Mouse (Mus musculus): Measurements from ENCODE around the gene Cutal. TPM values are rescaled to one million over a fixed set of nuclear protein-coding genes. Genes with fewer than 3 reads are reported as not detected.

Gene Cutal
- polyA plus RNA-seq, 1 experiment from 2014 or later = 0.59 TPM

DNA sequence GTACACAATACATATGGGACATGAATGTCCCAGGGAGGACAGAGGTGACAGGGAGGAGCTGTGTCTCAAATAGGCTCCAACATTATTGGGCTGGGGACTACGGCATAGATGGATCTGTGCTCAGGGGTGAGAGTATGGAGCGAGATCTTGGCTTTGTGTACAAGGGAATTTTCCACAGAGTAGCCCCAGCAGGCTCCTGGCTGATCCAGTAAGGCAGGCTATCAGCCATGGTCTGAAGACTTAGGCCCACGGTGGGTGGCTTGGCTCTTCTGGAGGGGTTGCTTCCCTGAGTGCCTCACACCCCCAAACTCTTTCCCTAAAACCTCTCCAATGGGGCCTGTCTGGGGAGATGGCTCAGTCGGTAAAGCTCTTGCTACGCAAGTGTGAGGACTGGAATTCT lies 66.0 kb downstream of the Cutal start:
- H3K36me3 ChIP-seq (ENCODE audit: control insufficient read depth, insufficient read depth, low read length) = no peaks in the 10 kb centered on the region
- 0 out of 2 replicates have a peak, but pooled peaks cover 4% of the 10 kb centered on the region for H3K4me1 ChIP-seq (ENCODE audit: control insufficient read depth, insufficient read depth, low read length)
- ATAC-seq (ENCODE audit: insufficient number of reproducible peaks, insufficient read depth, low FRiP score, low read depth) = no peak
- H3K9me3 ChIP-seq (ENCODE audit: control insufficient read depth, low read depth, low read length) = no peaks in the 10 kb centered on the region
- no peak overlapping the region for H3K9ac ChIP-seq (replicated peaks; ENCODE audit: low read depth, low read length)
- 76% methylated on average over 5 of the region's 5 CpGs for whole genome bisulfite sequencing
- H3K27me3 ChIP-seq (ENCODE audit: control insufficient read depth, insufficient read depth, low read length) = no peaks in the 10 kb centered on the region
- no peak overlapping the region for H3K4me2 ChIP-seq (replicated peaks; ENCODE audit: low read depth, low read length)
- H3K4me3 ChIP-seq (ENCODE audit: low read depth, low read length) = no peak overlapping the region
- H3K27ac ChIP-seq (ENCODE audit: low read length) = no peak overlapping the region

DNA sequence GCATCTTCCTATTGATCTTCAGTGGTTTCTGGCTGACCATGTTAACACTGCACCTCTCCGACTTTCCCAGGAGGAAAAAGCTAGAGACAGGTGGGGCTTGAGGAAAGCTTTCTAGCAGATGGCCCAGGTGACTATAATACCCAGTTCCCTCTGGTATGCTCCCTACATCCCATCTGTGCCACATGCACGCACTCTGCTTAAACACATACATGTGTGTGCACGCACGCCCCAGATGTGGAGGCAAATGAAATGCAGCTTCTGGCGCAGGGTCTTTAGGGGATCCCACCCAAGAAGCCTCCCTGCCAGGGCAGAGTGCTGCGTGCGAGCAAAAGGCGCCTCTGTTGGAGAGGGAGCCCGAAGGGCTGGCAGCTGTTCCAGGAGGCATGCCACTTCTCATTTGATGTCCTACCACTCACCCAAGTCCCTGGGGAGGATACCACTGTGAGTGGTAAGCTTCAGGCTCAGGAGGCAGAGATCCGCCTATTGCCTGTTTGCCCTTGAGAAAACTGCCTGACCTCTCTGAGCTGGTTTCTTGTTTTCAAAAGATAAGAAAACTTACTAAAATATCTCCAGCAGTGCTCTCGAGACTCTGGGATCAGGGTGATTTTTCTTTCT lies 67.0 kb downstream of the Cutal start:
- 0 out of 2 replicates have a peak, but pooled peaks cover 4% of the 10 kb centered on the region for H3K4me1 ChIP-seq (ENCODE audit: control insufficient read depth, insufficient read depth, low read length)
- no peaks in the 10 kb centered on the region for H3K27me3 ChIP-seq (ENCODE audit: control insufficient read depth, insufficient read depth, low read length)
- H3K9me3 ChIP-seq (ENCODE audit: control insufficient read depth, low read depth, low read length) = no peaks in the 10 kb centered on the region
- H3K9ac ChIP-seq (replicated peaks; ENCODE audit: low read depth, low read length) = no peak overlapping the region
- H3K27ac ChIP-seq (ENCODE audit: low read length) = no peak overlapping the region
- H3K4me2 ChIP-seq (replicated peaks; ENCODE audit: low read depth, low read length) = no peak overlapping the region
- no peak overlapping the region for H3K4me3 ChIP-seq (ENCODE audit: low read depth, low read length)
- ATAC-seq (ENCODE audit: insufficient number of reproducible peaks, insufficient read depth, low FRiP score, low read depth) = no peak
- no peaks in the 10 kb centered on the region for H3K36me3 ChIP-seq (ENCODE audit: control insufficient read depth, insufficient read depth, low read length)
- WGBS = 74% methylated on average over 11 of the region's 11 CpGs

Other genes starting within 250 kb of the Cutal start
- gene Gapvd1, start 119.2 kb upstream of the Cutal start, polyA plus RNA-seq (2014; fragmentation: Nextera tagmentation; extraction: Ambion mirVana) = 93.0 and 95.2 TPM in 2 replicates
- 622 and 812 TPM in 2 replicates for gene Hspa5, start 102.4 kb upstream of the Cutal start, polyA plus RNA-seq (2014; fragmentation: Nextera tagmentation; extraction: Ambion mirVana)
- 43.1 and 43.7 TPM in 2 replicates for gene Rabepk, start 74.5 kb upstream of the Cutal start, polyA plus RNA-seq (2014; fragmentation: Nextera tagmentation; extraction: Ambion mirVana)
- 69.8 and 75.7 TPM in 2 replicates for gene Fbxw2, start 48.1 kb upstream of the Cutal start, polyA plus RNA-seq (2014; fragmentation: Nextera tagmentation; extraction: Ambion mirVana)
- gene Gm34653, start 41.4 kb upstream of the Cutal start, polyA plus RNA-seq (2014; fragmentation: Nextera tagmentation; extraction: Ambion mirVana) = not detected in 2 replicates
- gene Psmd5, start 572 bp downstream of the Cutal start, polyA plus RNA-seq (2014; fragmentation: Nextera tagmentation; extraction: Ambion mirVana) = 95.0 and 99.2 TPM in 2 replicates
- gene Phf19, start 39.6 kb downstream of the Cutal start, polyA plus RNA-seq (2014; fragmentation: Nextera tagmentation; extraction: Ambion mirVana) = 8.2 and 11.9 TPM in 2 replicates
- 3.7 and 4.3 TPM in 2 replicates for gene Traf1, start 87.4 kb downstream of the Cutal start, polyA plus RNA-seq (2014; fragmentation: Nextera tagmentation; extraction: Ambion mirVana)
- gene Hc, start 187.0 kb downstream of the Cutal start, polyA plus RNA-seq (2014; fragmentation: Nextera tagmentation; extraction: Ambion mirVana) = not detected in 2 replicates
- 0.29 and 0.36 TPM in 2 replicates for gene AI182371, start 227.1 kb downstream of the Cutal start, polyA plus RNA-seq (2014; fragmentation: Nextera tagmentation; extraction: Ambion mirVana)
- gene Cntrl, start 235.1 kb downstream of the Cutal start, polyA plus RNA-seq (2014; fragmentation: Nextera tagmentation; extraction: Ambion mirVana) = 31.0 and 34.6 TPM in 2 replicates

All from stomach, embryonic 14.5 days (tissue).